ENCODE assay signal across 10 mouse cellular contexts in the genomic region with DNA sequence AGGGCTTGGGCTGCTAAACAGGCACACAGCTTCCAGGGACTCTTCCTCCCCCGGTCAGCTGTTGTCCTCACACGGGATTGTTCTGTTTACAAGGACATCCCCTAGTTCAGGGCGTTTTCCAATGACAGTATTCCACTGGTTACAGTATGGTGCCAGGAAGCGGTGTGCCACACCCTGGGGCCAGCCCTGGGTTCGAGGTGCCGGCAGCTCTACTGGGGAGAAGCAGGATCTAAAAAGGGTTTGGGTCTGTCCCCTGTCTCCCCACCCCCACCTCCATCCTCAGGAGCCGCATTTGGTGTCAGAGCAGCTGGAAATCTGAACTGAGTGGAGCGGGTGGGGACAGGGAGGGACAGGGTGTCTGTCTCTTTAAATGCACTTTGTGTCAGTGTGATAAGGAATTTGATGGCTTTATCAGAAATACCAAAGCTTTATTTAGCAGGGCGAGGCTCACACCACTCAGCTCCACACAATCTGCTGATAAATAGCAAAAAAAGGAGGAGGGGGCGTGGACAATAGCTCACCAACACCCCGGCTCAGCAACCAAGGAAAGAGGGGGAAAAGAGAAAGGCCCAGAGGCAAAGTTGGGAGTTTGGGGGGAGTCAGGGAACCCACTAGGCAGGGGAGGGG.
DNase-seq lines count a peak whose midpoint lies in the region; TF ChIP-seq lines count a peak whose summit lies in the region.
"Had no signal": no experiment of that assay in that cellular context is flagged by ENCODE, and none has a peak within 500 bp of the region (broad histone marks: within the 10 kb centered on the region; RNA-seq: fewer than 3 reads in every experiment).

No protein-coding gene starts in this region.

- DNase-seq in gastrocnemius, adult 2 months = no peak
- no peak for DNase-seq in gastrocnemius, postnatal 10 days
- DNase-seq in heart, adult 2 months = peak; percentile 73 to 79
- DNase-seq in heart, postnatal 4 days = peak; percentile 51
- DNase-seq in lung, postnatal 4 days = peak; percentile 49 to 73
- no peak for DNase-seq in spleen, postnatal 14 days (ENCODE audit: low spot score in 2 of 2)
- DNase-seq in thymus, postnatal 25 days = no peak
- no peak for DNase-seq in ovary, postnatal 10 days (ENCODE audit: low spot score)
- DNase-seq: adrenal gland, postnatal 14 days had no signal

- H3K36me3 ChIP-seq in heart, adult 2 months (ENCODE audit: control insufficient read depth, insufficient read depth, low read length) = no peaks in the 10 kb centered on the region; the same call in 1 of the 2 replicates

- no peak for TF ChIP-seq POLR2A in heart, adult 2 months (IDR thresholded peaks at IDR 0.05; ENCODE audit: insufficient read depth, low read depth, low read length)

- H3K4me3 ChIP-seq in gastrocnemius, adult 2 months = peak overlapping the region; percentile 32
- H3K4me3 ChIP-seq in heart, adult 2 months = no peak overlapping the region

- TF ChIP-seq CTCF in gastrocnemius, adult 2 months (IDR thresholded peaks at IDR 0.05) = no peak
- no peak for TF ChIP-seq CTCF in heart, adult 2 months (IDR thresholded peaks at IDR 0.05)

- H3K27ac ChIP-seq in gastrocnemius, adult 2 months = peak overlapping the region; percentile 82
- H3K27ac ChIP-seq in heart, adult 2 months = peak overlapping the region; percentile 78
- H3K27ac ChIP-seq: kidney, postnatal 0 days had no signal

- peaks cover 31% of the 10 kb centered on the region for H3K4me1 ChIP-seq in heart, adult 2 months (ENCODE audit: control insufficient read depth, insufficient read depth, low read length)

- 15% methylated on average over 11 of the region's 11 CpGs for WGBS in heart, adult 2 months

- intact Hi-C loops in gastrocnemius, adult 2 months (cut with DNase I) = no loop called here
- intact Hi-C loops in heart, adult 2 months (cut with DNase I) = loop anchor here (2.0 to 5.0 kb wide), 3 partner anchors 42 to 74 kb away; a partner anchor contains a TSS

- H3K27me3 ChIP-seq in heart, adult 2 months (ENCODE audit: control insufficient read depth, insufficient read depth, low read length) = no peaks in the 10 kb centered on the region

- no peak overlapping the region for H3K9ac ChIP-seq in heart, adult 2 months (ENCODE audit: low read depth, low read length)

- TF ChIP-seq EP300 in heart, adult 2 months (IDR thresholded peaks at IDR 0.05; ENCODE audit: insufficient read depth, low read depth, low read length) = peak; percentile 95

- H3K79me2 ChIP-seq in heart, adult 2 months (replicated peaks; ENCODE audit: control insufficient read depth, insufficient read depth, low read length) = no peaks in the 10 kb centered on the region

Comparison
In these comparisons a context has a peak if more than half of its experiments do, and no peak if none do; other contexts are left out.
1. DNase-seq: peak in heart, adult 2 months (2 of 2), heart, postnatal 4 days (single experiment) and lung, postnatal 4 days (2 of 2); none in gastrocnemius, adult 2 months (single experiment), gastrocnemius, postnatal 10 days (single experiment), spleen, postnatal 14 days (0 of 2), thymus, postnatal 25 days (single experiment) and ovary, postnatal 10 days (single experiment).